Mouse (Mus musculus): ENCODE results near the gene Rhox12. TPM values are rescaled to one million over a fixed set of nuclear protein-coding genes. Genes with fewer than 3 reads are reported as not detected.

The Rhox12 gene
- polyA plus RNA-seq, 1 experiment from 2014 or later = not detected

Other genes starting within 250 kb of the Rhox12 start
- gene Rhox8, start 232.0 kb downstream of the Rhox12 start, polyA plus RNA-seq (2014; fragmentation: Nextera tagmentation; extraction: Ambion mirVana) = not detected in 2 replicates
- not detected in 2 replicates for gene Rhox7b, start 213.7 kb downstream of the Rhox12 start, polyA plus RNA-seq (2014; fragmentation: Nextera tagmentation; extraction: Ambion mirVana)
- not detected in 2 replicates for gene Rhox9, start 209.1 kb downstream of the Rhox12 start, polyA plus RNA-seq (2014; fragmentation: Nextera tagmentation; extraction: Ambion mirVana)
- gene Btg1-ps1, start 92.1 kb downstream of the Rhox12 start, polyA plus RNA-seq (2014; fragmentation: Nextera tagmentation; extraction: Ambion mirVana) = not detected in 2 replicates
- not detected in 2 replicates for gene Btg1-ps2, start 67.8 kb downstream of the Rhox12 start, polyA plus RNA-seq (2014; fragmentation: Nextera tagmentation; extraction: Ambion mirVana)
- gene Rhox10, start 44.4 kb downstream of the Rhox12 start, polyA plus RNA-seq (2014; fragmentation: Nextera tagmentation; extraction: Ambion mirVana) = not detected in 2 replicates
- not detected in 2 replicates for gene Rhox11, start 25.8 kb downstream of the Rhox12 start, polyA plus RNA-seq (2014; fragmentation: Nextera tagmentation; extraction: Ambion mirVana)
- gene Rhox13, start 10.3 kb upstream of the Rhox12 start, polyA plus RNA-seq (2014; fragmentation: Nextera tagmentation; extraction: Ambion mirVana) = not detected in 2 replicates
- gene Zbtb33, start 78.9 kb upstream of the Rhox12 start, polyA plus RNA-seq (2014; fragmentation: Nextera tagmentation; extraction: Ambion mirVana) = 4.0 and 4.8 TPM in 2 replicates
- gene Tmem255a, start 141.5 kb upstream of the Rhox12 start, polyA plus RNA-seq (2014; fragmentation: Nextera tagmentation; extraction: Ambion mirVana) = 22.6 and 23.9 TPM in 2 replicates
- gene Atp1b4, start 205.3 kb upstream of the Rhox12 start, polyA plus RNA-seq (2014; fragmentation: Nextera tagmentation; extraction: Ambion mirVana) = 0.07 TPM in 1 of 2 replicates, not detected in the other

All from heart, embryonic 11.5 days (tissue).